Mouse (Mus musculus): ENCODE data around the gene Cerkl. TPM values are rescaled to one million over a fixed set of nuclear protein-coding genes. Genes with fewer than 3 reads are reported as not detected.

The Cerkl gene
- polyA plus RNA-seq (2016; fragmentation: Nextera tagmentation; extraction: Ambion mirVana), result 0.86 and 1.3 TPM in 2 replicates

GRCm38 (mm10) chr2:79456575-79457349 lies at the start of gene Cerkl, which contains the start of gene Neurod1:
Cerkl (minus strand) TSS chr2:79456785.
Neurod1 (minus strand) TSS chr2:79456751.
- H3K4me3 ChIP-seq, result peak within 1 kb of the TSS; percentile 52
- DNase-seq (ENCODE audit: extremely low spot score, low spot score), result peak; percentile 83
- peak within 1 kb of the TSS; percentile 70 for H3K27ac ChIP-seq
- peaks cover 64% of the 10 kb centered on the region for H3K4me1 ChIP-seq
- peaks cover 100% of the 10 kb centered on the region for H3K27me3 ChIP-seq (ENCODE audit: poor library complexity, severe bottlenecking)
- H3K36me3 ChIP-seq (replicated peaks), result no peaks in the 10 kb centered on the region
- H3K9me3 ChIP-seq, result no peaks in the 10 kb centered on the region
- WGBS, result under 1% methylated on average over 42 of the region's 42 CpGs

- peaks cover 14% of the 10 kb centered on the region; the same call in 1 of the 2 replicates for H3K27me3 ChIP-seq (ENCODE audit: poor library complexity, severe bottlenecking)
- H3K36me3 ChIP-seq (replicated peaks), result no peaks in the 10 kb centered on the region
- 26% methylated on average over 10 of the region's 10 CpGs for WGBS
- peak; percentile 59 for DNase-seq (ENCODE audit: extremely low spot score, low spot score)
- H3K9me3 ChIP-seq, result no peaks in the 10 kb centered on the region
- H3K4me3 ChIP-seq, result no peak overlapping the region
- no peak overlapping the region for H3K27ac ChIP-seq
- H3K4me1 ChIP-seq, result no peaks in the 10 kb centered on the region
Measured at GRCm38 (mm10) chr2:79498990-79499755, 42.6 kb upstream of the Cerkl start.

GRCm38 (mm10) chr2:79485127-79485526 lies 28.5 kb upstream of the Cerkl start:
- WGBS, result 62% methylated on average over 3 of the region's 3 CpGs
- no peak overlapping the region for H3K4me3 ChIP-seq
- H3K27ac ChIP-seq, result no peak overlapping the region
- DNase-seq (ENCODE audit: extremely low spot score, low spot score), result no peak
- no peaks in the 10 kb centered on the region for H3K27me3 ChIP-seq (ENCODE audit: poor library complexity, severe bottlenecking)
- no peaks in the 10 kb centered on the region for H3K9me3 ChIP-seq
- no peaks in the 10 kb centered on the region for H3K4me1 ChIP-seq
- no peaks in the 10 kb centered on the region for H3K36me3 ChIP-seq (replicated peaks)

DNA sequence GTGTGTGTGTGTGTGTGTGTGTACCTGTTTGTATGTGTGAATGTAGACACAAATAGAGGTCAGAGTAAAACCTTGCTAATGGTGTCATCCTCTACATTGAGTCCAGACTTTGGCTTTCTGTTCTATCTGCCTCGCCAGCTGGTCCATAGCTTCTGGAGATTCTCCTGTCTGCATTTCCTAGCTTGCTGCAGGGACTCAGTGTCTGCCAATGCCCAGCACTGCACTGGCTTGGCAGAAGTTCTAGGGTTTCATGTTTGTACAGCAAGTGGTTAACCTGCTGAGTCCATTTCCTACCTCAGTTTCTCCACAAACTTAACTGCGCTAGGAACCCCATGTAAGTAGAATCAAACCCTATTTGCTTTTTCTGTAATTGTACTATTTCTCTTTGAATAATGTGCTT lies 25.9 kb upstream of the Cerkl start:
- no peak for DNase-seq (ENCODE audit: extremely low spot score, low spot score)
- H3K36me3 ChIP-seq (replicated peaks), result no peaks in the 10 kb centered on the region
- no peak overlapping the region for H3K4me3 ChIP-seq
- H3K27me3 ChIP-seq (ENCODE audit: poor library complexity, severe bottlenecking), result no peaks in the 10 kb centered on the region
- WGBS, result 95% methylated on average over 2 of the region's 2 CpGs
- no peak overlapping the region for H3K27ac ChIP-seq
- H3K9me3 ChIP-seq, result no peaks in the 10 kb centered on the region
- no peaks in the 10 kb centered on the region for H3K4me1 ChIP-seq

GRCm38 (mm10) chr2:79462411-79462810 lies 5.8 kb upstream of the Cerkl start:
- Histone ChIP-seq H3K9me3 (no peaks in the 10 kb centered on the region), H3K36me3 (replicated peaks) (no peaks in the 10 kb centered on the region), H3K4me3 (no peak overlapping the region), H3K27ac (no peak overlapping the region), H3K27me3 (ENCODE audit: poor library complexity, severe bottlenecking) (peaks cover 70% of the 10 kb centered on the region), H3K4me1 (peaks cover 28% of the 10 kb centered on the region)
- DNase-seq (ENCODE audit: extremely low spot score, low spot score), result no peak
- 86% methylated on average over 4 of the region's 4 CpGs for WGBS

DNA sequence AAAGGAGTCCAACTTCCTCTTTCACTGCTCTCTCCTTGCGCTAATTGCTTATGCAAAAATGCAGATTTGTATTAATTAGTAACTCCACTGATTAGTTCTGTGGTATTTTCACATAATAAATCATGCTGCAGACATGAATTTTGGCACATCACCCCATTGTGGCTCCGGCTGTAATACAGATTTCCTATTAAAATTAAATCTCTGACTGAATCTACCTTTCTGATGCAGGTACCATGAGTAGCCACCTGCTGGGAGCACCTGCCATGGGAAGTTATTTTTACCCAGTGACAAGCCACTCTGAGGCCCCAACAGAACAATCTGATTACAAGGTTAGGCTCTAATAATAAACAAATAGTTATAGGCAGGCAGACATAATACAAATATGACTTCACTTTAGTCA lies 5.3 kb upstream of the Cerkl start:
- peaks cover 75% of the 10 kb centered on the region for H3K27me3 ChIP-seq (ENCODE audit: poor library complexity, severe bottlenecking)
- no peak overlapping the region for H3K4me3 ChIP-seq
- no peak overlapping the region for H3K27ac ChIP-seq
- H3K36me3 ChIP-seq (replicated peaks), result no peaks in the 10 kb centered on the region
- 75% methylated on average over 2 of the region's 2 CpGs for WGBS
- H3K9me3 ChIP-seq, result no peaks in the 10 kb centered on the region
- H3K4me1 ChIP-seq, result peaks cover 34% of the 10 kb centered on the region
- no peak for DNase-seq (ENCODE audit: extremely low spot score, low spot score)

DNA sequence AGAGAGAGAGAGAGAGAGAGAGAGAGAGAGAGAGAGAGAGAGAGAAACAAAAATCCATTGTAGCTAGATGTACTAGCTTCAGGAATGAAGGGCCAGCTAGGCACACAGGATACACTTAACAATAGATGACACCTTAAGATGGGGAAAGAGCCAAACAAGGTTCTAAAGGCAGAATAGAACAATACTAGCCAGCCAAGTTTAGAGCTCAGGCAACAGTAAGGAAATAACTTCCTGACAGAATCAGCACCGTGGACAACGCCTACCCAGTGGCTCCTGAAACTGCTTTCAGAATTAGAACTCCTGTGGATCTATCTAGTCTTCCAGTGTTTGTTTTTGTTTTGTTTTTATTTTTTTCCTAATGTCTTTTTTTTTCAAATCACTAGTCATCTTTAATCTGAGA lies 4.0 kb upstream of the Cerkl start:
- H3K36me3 ChIP-seq (replicated peaks), result no peaks in the 10 kb centered on the region
- WGBS, result 5% methylated on average over 2 of the region's 2 CpGs
- H3K27ac ChIP-seq, result no peak overlapping the region
- H3K4me3 ChIP-seq, result no peak overlapping the region
- H3K4me1 ChIP-seq, result peaks cover 44% of the 10 kb centered on the region
- no peak for DNase-seq (ENCODE audit: extremely low spot score, low spot score)
- peaks cover 88% of the 10 kb centered on the region for H3K27me3 ChIP-seq (ENCODE audit: poor library complexity, severe bottlenecking)
- no peaks in the 10 kb centered on the region for H3K9me3 ChIP-seq

DNA sequence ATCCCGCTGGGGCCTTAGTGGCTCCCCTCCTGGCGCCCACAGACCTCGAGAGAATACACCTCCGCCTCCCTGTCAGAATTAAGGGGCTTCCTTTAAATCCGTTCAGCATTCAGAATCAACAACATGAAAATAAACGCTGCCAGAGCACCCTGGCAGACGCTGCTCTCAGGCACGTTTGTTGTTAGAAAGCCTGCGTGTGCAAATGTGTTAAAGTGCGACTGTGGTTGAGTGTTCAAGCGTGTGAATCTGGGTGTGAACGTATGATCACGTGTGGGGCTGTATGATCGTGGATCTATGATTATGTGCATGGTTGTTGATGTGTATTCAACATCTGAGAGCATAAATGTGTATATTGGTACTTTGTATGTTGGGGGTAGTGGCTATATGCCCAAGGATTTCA lies 3.5 kb upstream of the Cerkl start:
- no peak for DNase-seq (ENCODE audit: extremely low spot score, low spot score)
- WGBS, result 5% methylated on average over 14 of the region's 14 CpGs

GRCm38 (mm10) chr2:79459061-79460045 lies 2.8 kb upstream of the Cerkl start:
- peaks cover 100% of the 10 kb centered on the region for H3K27me3 ChIP-seq (ENCODE audit: poor library complexity, severe bottlenecking)
- H3K4me3 ChIP-seq, result peak overlapping the region; percentile 35
- H3K9me3 ChIP-seq, result no peaks in the 10 kb centered on the region
- WGBS, result under 1% methylated on average over 44 of the region's 44 CpGs
- H3K4me1 ChIP-seq, result peaks cover 57% of the 10 kb centered on the region
- peak; percentile 76 for DNase-seq (ENCODE audit: extremely low spot score, low spot score)
- H3K36me3 ChIP-seq (replicated peaks), result no peaks in the 10 kb centered on the region
- H3K27ac ChIP-seq, result peak overlapping the region; percentile 73

More for the DNA sequence above, 3.5 kb upstream of the Cerkl start:
- Histone ChIP-seq H3K4me3 (peak overlapping the region; percentile 35; the same call in 1 of the 2 replicates), H3K9me3 (no peaks in the 10 kb centered on the region), H3K27ac (0 out of 2 replicates have a peak overlapping the region, but pooled peaks have one; percentile 15), H3K27me3 (ENCODE audit: poor library complexity, severe bottlenecking) (peaks cover 93% of the 10 kb centered on the region), H3K36me3 (replicated peaks) (no peaks in the 10 kb centered on the region), H3K4me1 (peaks cover 49% of the 10 kb centered on the region)

- no peak for DNase-seq (ENCODE audit: extremely low spot score, low spot score)
- peaks cover 100% of the 10 kb centered on the region for H3K27me3 ChIP-seq (ENCODE audit: poor library complexity, severe bottlenecking)
- H3K4me3 ChIP-seq, result no peak overlapping the region
- no peaks in the 10 kb centered on the region for H3K9me3 ChIP-seq
- H3K4me1 ChIP-seq, result peaks cover 64% of the 10 kb centered on the region
- 24% methylated on average over 3 of the region's 3 CpGs for WGBS
- H3K36me3 ChIP-seq (replicated peaks), result no peaks in the 10 kb centered on the region
- no peak overlapping the region for H3K27ac ChIP-seq
Measured at GRCm38 (mm10) chr2:79457932-79458331, 1.3 kb upstream of the Cerkl start.

DNA sequence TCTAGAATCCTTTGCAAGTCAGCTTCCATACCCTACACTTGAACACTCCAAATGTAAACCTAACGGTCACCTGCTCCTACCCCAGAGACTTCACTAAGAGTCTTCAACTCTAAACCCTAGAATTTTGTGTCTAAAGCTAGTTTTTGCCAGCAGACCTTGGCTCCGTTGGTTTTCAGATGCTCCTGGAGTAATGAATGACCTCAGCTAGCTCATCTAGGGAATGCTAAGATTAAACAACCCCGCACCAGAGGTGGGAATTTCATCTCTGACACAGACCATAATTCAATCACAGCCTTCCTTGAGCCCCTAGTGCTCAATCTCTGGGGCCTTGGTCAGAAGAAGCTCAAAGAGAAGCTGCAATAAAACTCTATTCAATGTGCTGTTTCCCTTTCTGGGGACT lies 849 bp upstream of the Cerkl start:
- peaks cover 100% of the 10 kb centered on the region for H3K27me3 ChIP-seq (ENCODE audit: poor library complexity, severe bottlenecking)
- DNase-seq (ENCODE audit: extremely low spot score, low spot score), result no peak
- peak overlapping the region; percentile 52; the same call in 1 of the 2 replicates for H3K4me3 ChIP-seq
- H3K27ac ChIP-seq, result peak overlapping the region; percentile 70; the same call in 1 of the 2 replicates
- H3K4me1 ChIP-seq, result peaks cover 64% of the 10 kb centered on the region
- no peaks in the 10 kb centered on the region for H3K9me3 ChIP-seq
- WGBS, result 63% methylated on average over 3 of the region's 3 CpGs
- H3K36me3 ChIP-seq (replicated peaks), result no peaks in the 10 kb centered on the region

DNA sequence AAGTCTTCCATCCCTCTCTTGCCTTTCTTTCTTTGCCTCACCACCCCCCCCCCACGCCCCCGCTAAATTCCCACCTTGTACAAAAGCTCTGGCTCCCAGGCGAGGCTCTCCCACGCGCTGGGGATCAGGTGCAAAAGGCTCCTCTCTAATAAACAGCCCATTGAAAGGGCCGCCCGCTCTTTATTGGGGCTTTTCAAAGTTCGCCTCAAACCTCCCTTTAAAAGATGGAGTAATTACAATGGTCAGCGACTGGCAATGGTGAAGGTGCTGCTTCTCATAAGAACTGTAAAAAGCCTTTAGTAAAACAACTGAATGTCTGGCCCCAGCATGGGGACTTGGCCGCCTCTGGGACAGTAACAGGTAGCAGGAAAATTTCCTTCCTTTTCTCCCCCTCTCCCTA lies 939 bp downstream of the Cerkl start:
- H3K9me3 ChIP-seq, result no peaks in the 10 kb centered on the region
- peaks cover 64% of the 10 kb centered on the region for H3K4me1 ChIP-seq
- H3K27ac ChIP-seq, result peak overlapping the region; percentile 48; the same call in 1 of the 2 replicates
- DNase-seq (ENCODE audit: extremely low spot score, low spot score), result peak; percentile 20
- H3K27me3 ChIP-seq (ENCODE audit: poor library complexity, severe bottlenecking), result peaks cover 100% of the 10 kb centered on the region
- H3K4me3 ChIP-seq, result peak overlapping the region; percentile 52; the same call in 1 of the 2 replicates
- no peaks in the 10 kb centered on the region for H3K36me3 ChIP-seq (replicated peaks)
- under 1% methylated on average over 10 of the region's 10 CpGs for WGBS

All from forebrain, embryonic 10.5 days (tissue).